Mouse (Mus musculus) heart, postnatal 0 days (tissue): Measurements from ENCODE around the gene Magi1. TPM values are rescaled to one million over a fixed set of nuclear protein-coding genes. Genes with fewer than 3 reads are reported as not detected.

Experiments used
- ATAC-seq: fragments of 200-750 bp; cut with Nextera tagmentation; 2 replicates; pipeline ENCODE4 v1.8.0; 2017; ENCODE audit warnings: low read depth, moderate number of reproducible peaks, moderate library complexity; ENCODE audit not compliant: insufficient read depth
- DNase-seq: peaks from one replicate; pipeline ENCODE4 v3.0.0-alpha.2; 2016; ENCODE audit warnings: low spot score
- H3K27ac ChIP-seq: fragments of 300-500 bp; sonication (generic); 2 replicates; pipeline ENCODE4 v1.5.1; 2014; ENCODE audit warnings: low read depth, mild to moderate bottlenecking
- H3K27me3 ChIP-seq: fragments of 300-500 bp; sonication (generic); 2 replicates; pipeline ENCODE4 v1.6.1; 2014; ENCODE audit warnings: low read length, mixed read lengths; ENCODE audit not compliant: control insufficient read depth, insufficient read depth
- H3K36me3 ChIP-seq: fragments of 300-500 bp; sonication (generic); replicated peaks from 2 replicates; pipeline ENCODE4 v1.6.1; 2014; ENCODE audit warnings: low read length, mixed read lengths; ENCODE audit not compliant: control insufficient read depth, insufficient read depth
- H3K4me1 ChIP-seq: fragments of 300-500 bp; sonication (generic); 2 replicates; pipeline ENCODE4 v1.6.1; 2014; ENCODE audit warnings: antibody characterized with exemption; ENCODE audit not compliant: control insufficient read depth, insufficient read depth
- H3K4me2 ChIP-seq: fragments of 300-500 bp; sonication (generic); 2 replicates; pipeline ENCODE4 v1.6.1; 2014; ENCODE audit warnings: low read depth, mild to moderate bottlenecking, low read length, moderate library complexity
- H3K4me3 ChIP-seq: fragments of 300-500 bp; sonication (generic); 2 replicates; pipeline ENCODE4 v1.5.1; 2014; ENCODE audit warnings: low read depth, low read length
- H3K9ac ChIP-seq: fragments of 300-500 bp; sonication (generic); replicated peaks from 2 replicates; pipeline ENCODE4 v1.6.1; 2014; ENCODE audit warnings: low read depth, low read length, mixed read lengths
- H3K9me3 ChIP-seq: fragments of 300-500 bp; sonication (generic); replicated peaks from 2 replicates; pipeline ENCODE4 v1.6.1; 2016; ENCODE audit warnings: low read length; ENCODE audit not compliant: control insufficient read depth
- CTCF ChIP-seq: IDR thresholded peaks from 2 replicates; pipeline ENCODE4 v1.5.1; 2016; ENCODE audit warnings: antibody characterized with exemption, control low read depth, low read depth
- EP300 ChIP-seq: IDR thresholded peaks from 2 replicates; pipeline ENCODE4 v1.6.1; 2016; ENCODE audit warnings: antibody characterized with exemption, low read depth
- WGBS: fragments of 180-500 bp; shearing (Covaris S2); extraction: QIAGEN DNeasy Blood & Tissue Kit; methylation state at CpG from one replicate; pipeline ENCODE4 v1.1.7; 2014; 5-methylcytosine and 5-hydroxymethylcytosine counted together
- polyA plus RNA-seq: library from polyadenylated mRNA; unstranded; fragments of >200 nt; fragmentation: Nextera tagmentation; extraction: Ambion mirVana; gene quantifications from 2 replicates; pipeline ENCODE4 v1.2.1, GENCODE M21; 2015
- total RNA-seq: library from RNA; depleted of rRNA; stranded (reverse); fragments of >200 nt; gene quantifications from 2 replicates; pipeline ENCODE4 v1.2.3, GENCODE M21; 2014; ENCODE audit warnings: low replicate concordance

The Magi1 gene
- total and polyA plus RNA-seq, 2 experiments from 2014 or later: 4.6 to 15.3 TPM

DNA sequence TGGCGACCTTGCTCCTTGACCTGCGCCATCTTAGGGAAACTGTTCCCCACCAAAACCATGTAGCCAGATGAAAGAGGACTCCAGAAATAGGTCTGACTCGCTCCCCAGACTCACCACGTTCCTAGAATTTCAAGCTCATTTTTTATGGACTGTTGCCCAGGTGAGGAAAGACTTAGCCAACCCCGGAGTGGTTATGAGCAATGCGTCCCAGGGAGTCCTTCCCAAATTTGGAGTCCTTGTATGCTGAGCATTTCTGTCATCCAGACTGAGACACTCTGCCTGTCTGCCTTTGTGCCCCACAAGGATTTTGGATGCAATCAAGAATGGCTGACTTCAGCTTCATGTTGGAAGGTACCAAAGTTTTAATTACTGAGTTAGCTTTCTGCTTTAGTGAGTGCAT, 19.8 kb upstream of the Magi1 start:
- Histone ChIP-seq H3K27ac (peak overlapping the region; percentile 65), H3K27me3 (no peaks in the 10 kb centered on the region), H3K4me3 (no peak overlapping the region), H3K9me3 (0 out of 2 replicates have a peak, but pooled peaks cover 3% of the 10 kb centered on the region), H3K36me3 (no peaks in the 10 kb centered on the region), H3K4me2 (no peak overlapping the region), H3K4me1 (peaks cover 15% of the 10 kb centered on the region), H3K9ac (no peak overlapping the region)
- peak; percentile 79 for ATAC-seq
- DNase-seq: peak; percentile 38
- no peak for TF ChIP-seq CTCF
- no peak for TF ChIP-seq EP300
- 38% methylated on average over 6 of the region's 6 CpGs for WGBS

DNA sequence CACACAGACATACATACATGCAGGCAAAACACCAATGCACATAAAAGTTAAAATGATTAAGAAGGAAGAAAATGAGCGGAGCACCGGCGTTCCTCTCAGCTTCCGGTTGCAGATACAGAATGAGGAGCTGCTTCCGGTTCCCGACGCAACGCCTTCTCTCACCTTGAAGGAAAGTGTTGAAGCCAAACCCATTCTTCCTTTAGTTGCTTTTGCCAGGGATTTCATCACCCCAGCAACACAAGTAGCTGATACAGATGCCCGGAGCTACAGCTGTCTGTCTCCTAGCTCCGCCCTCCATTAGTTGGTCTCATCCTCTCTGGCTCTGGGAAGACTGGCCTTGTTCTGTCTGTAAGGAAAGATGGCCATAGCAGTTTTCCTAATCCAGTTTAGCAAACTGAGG, 18.1 kb upstream of the Magi1 start:
- no peak overlapping the region for H3K27ac ChIP-seq
- DNase-seq (no peak), ATAC-seq (no peak)
- H3K4me2 ChIP-seq: no peak overlapping the region
- H3K36me3 ChIP-seq: no peaks in the 10 kb centered on the region
- no peak for TF ChIP-seq CTCF
- TF ChIP-seq EP300: no peak
- peaks cover 11% of the 10 kb centered on the region for H3K4me1 ChIP-seq
- H3K4me3 ChIP-seq: no peak overlapping the region
- WGBS: 85% methylated on average over 10 of the region's 10 CpGs
- H3K27me3 ChIP-seq: no peaks in the 10 kb centered on the region
- no peak overlapping the region for H3K9ac ChIP-seq
- 0 out of 2 replicates have a peak, but pooled peaks cover 3% of the 10 kb centered on the region for H3K9me3 ChIP-seq

DNA sequence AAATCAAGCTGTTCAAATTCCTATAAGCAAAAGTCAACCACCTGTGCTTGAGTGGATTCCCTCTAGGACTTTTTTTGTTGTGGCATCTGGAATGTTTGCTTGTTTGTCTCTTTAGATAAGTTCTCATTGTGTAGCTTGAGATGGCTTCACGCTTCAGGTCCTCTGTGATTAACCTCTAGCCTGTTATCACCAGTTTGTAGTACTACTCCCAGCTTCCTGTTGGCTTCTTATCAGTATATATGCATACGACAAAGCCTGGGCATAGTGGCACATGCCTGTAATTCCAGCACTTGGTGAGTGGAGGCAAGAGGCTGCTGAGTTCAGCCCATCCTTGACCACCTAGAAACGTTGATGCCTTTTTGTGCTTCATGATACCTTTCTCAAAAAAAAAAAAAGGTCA, 16.8 kb upstream of the Magi1 start:
- no peak for TF ChIP-seq CTCF
- TF ChIP-seq EP300: no peak
- H3K4me2 ChIP-seq: no peak overlapping the region
- no peaks in the 10 kb centered on the region for H3K27me3 ChIP-seq
- 14% methylated on average over 3 of the region's 3 CpGs for WGBS
- ATAC-seq (no peak), DNase-seq (no peak)
- H3K4me3 ChIP-seq: no peak overlapping the region
- peaks cover 11% of the 10 kb centered on the region for H3K4me1 ChIP-seq
- H3K36me3 ChIP-seq: no peaks in the 10 kb centered on the region
- no peaks in the 10 kb centered on the region for H3K9me3 ChIP-seq
- no peak overlapping the region for H3K9ac ChIP-seq
- no peak overlapping the region for H3K27ac ChIP-seq

DNA sequence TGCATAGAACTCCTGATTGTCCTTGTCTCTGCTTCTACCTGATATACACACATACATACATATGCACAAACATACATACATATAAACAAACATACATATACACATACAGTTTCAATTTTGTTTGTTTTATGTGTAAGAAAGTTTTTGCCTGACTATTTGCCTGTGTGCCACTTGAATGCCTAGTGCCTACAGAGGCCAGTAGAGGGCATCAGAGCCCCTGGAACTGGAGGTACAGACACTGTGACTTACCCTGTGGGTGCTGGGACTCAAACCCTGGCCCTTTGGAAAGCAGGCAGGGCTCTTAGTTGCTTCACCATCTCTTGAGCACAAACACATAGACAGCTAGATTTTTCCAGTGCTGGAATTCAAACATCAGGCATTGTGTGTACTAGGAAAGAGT, 3.7 kb upstream of the Magi1 start:
- no peak for DNase-seq
- Histone ChIP-seq H3K9ac (no peak overlapping the region), H3K4me3 (no peak overlapping the region), H3K9me3 (0 out of 2 replicates have a peak, but pooled peaks cover 9% of the 10 kb centered on the region), H3K27ac (no peak overlapping the region), H3K36me3 (no peaks in the 10 kb centered on the region), H3K4me1 (no peaks in the 10 kb centered on the region), H3K27me3 (no peaks in the 10 kb centered on the region), H3K4me2 (no peak overlapping the region)
- TF ChIP-seq CTCF: no peak
- no peak for TF ChIP-seq EP300
- ATAC-seq: no peak

DNA sequence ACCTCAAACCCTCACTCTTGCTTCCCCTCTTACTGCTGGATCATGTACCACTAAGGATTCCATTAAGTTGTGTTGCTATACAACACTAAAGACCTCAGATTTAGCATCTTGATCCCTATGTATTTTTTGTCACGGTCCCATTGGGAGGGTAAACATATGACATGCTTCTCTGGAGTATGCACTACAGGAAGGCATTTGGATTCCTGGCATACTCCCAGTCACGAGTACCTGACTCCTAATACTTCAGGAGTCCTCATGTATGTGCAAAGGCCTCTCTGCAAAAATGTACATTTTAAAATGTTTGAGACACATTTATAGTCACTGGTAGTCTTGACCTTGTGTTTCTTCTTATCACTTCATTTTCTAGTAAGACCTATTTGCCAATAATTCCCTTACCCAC, 2.8 kb upstream of the Magi1 start:
- ATAC-seq: no peak
- H3K4me1 ChIP-seq: no peaks in the 10 kb centered on the region
- H3K36me3 ChIP-seq: no peaks in the 10 kb centered on the region
- 61% methylated on average over 2 of the region's 2 CpGs for WGBS
- H3K27me3 ChIP-seq: no peaks in the 10 kb centered on the region
- DNase-seq: no peak
- H3K4me2 ChIP-seq: no peak overlapping the region
- no peak for TF ChIP-seq EP300
- TF ChIP-seq CTCF: no peak
- H3K9ac ChIP-seq: no peak overlapping the region
- H3K9me3 ChIP-seq: 0 out of 2 replicates have a peak, but pooled peaks cover 9% of the 10 kb centered on the region
- no peak overlapping the region for H3K4me3 ChIP-seq
- H3K27ac ChIP-seq: no peak overlapping the region

DNA sequence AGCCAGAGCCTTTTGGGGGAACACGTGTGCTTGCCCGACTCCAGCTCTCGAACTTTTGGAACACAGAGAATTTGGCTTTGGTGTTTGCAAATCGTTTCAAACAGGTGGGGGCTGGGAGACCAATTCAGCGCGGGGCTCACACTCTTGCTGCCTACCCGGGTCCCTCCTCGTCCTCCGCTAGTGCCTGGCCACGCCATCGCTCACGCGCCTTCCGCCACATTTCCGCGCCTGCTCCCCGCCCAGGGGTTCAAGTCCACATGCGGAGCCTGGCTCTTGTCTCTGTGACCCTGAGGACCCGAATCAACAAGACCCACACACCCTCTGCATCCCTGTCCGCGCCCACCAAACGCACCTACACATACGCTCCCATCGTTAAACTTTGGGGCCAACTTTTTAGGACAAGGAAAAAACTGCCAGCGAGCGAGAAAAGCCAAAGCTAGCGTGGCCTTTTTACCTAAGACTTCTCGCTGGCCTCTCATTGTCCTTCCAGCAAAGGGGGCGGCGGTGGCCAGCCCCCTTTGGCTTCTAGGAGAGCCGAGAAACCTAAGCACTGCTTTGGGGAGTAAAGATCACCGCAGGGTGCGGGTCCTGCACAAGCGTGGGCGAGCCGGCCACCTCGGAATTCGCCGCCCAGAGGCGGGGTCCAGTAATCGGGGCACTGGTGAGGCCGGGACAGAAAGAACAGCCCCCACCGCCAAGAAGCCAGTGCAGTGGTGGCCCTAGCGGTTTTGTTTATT, 540 bp upstream of the Magi1 start:
- H3K9ac ChIP-seq: peak overlapping the region; percentile 62
- H3K27ac ChIP-seq: peak overlapping the region; percentile 97
- under 1% methylated on average over 44 of the region's 44 CpGs for WGBS
- H3K4me2 ChIP-seq: peak overlapping the region; percentile 91
- H3K4me1 ChIP-seq: peaks cover 5% of the 10 kb centered on the region; the same call in 1 of the 2 replicates
- TF ChIP-seq CTCF: no peak
- TF ChIP-seq EP300: no peak
- H3K9me3 ChIP-seq: 0 out of 2 replicates have a peak, but pooled peaks cover 9% of the 10 kb centered on the region
- DNase-seq (no peak), ATAC-seq (peak; percentile 32)
- no peaks in the 10 kb centered on the region for H3K36me3 ChIP-seq
- H3K27me3 ChIP-seq: no peaks in the 10 kb centered on the region
- peak overlapping the region; percentile 84 for H3K4me3 ChIP-seq
